Mouse (Mus musculus) kidney, postnatal 10 days (tissue): Measurements from ENCODE around the gene Lyar.

Experiments used
- DNase-seq: peaks from one replicate; pipeline ENCODE4 v3.0.0; 2021; ENCODE audit warnings: mixed read lengths

Lyar gene

GRCm38 (mm10) chr5:38256551-38256950 lies 36.3 kb downstream of the Lyar start:
- peak; percentile 0 for DNase-seq

DNA sequence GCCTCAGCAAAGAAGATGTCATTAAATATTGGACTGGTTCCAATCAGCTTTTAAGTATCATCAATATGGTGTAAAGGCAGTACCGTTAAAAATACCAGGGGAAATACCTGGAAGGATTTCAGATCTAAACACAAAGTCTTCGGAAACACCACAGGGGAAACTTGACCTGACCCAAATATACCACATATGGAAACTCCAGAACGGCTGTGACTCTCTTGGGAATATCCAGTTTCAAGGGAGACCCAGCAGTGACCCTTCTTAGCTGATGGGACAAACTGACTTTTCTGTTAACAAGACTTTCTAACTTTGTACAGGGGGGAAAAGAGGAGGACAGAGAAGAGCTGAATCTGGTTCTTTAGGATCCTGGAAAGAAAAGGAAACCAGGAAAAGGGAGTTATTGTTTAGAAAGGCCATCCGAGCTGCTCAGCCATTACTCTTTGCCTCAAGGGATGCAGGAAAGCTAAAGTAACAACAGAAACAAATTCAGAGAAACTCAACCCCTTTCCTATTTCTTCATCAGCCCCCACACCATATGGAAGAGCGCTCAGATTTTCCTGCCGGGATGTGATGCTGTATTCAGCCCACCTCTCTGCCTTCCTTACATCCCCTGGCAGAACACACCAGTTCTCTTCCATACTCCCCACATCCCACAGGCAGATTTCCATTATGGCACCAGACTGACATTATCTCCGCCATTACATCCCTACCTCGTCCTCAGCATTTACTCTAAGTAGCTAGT lies 37.9 kb downstream of the Lyar start:
- no peak for DNase-seq

GRCm38 (mm10) chr5:38258773-38259146 lies 38.5 kb downstream of the Lyar start:
- peak; percentile 2 for DNase-seq

- DNase-seq = no peak
These were observed 39.3 kb downstream of the Lyar start for GRCm38 (mm10) chr5:38259455-38260106.

DNA sequence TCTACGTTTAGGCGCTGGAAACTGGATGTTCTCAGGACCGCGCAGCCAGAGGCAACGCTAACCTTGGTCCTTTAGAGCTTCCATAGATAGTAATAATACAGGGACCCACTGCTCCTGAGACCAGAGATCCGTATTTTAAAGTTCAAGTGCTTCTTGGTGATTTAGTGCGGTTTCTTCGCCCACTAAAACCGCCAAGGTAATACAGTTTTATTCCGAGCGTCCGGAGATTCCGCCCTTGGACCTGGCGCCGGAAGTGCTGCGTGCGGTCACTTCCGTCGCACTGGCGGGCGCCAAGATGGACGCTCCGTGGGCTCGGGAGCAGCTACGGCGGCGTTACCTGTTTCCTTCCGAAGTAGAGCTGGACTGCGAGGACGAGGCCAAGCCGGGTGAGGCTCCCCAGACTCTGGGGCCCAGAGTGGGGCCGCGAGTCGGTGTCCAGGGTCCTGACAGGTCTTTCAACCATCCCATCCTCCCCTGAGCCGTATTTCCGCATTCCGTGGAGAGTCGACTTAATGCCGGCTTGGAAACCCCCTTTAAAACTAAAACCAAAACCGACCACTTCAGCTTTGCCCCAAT lies 39.9 kb downstream of the Lyar start, which contains the start of gene Tmem128:
Gene Tmem128 (plus strand): TSS at position 79 of the 576 bp plus-strand sequence.
- peak; percentile 78 for DNase-seq

DNA sequence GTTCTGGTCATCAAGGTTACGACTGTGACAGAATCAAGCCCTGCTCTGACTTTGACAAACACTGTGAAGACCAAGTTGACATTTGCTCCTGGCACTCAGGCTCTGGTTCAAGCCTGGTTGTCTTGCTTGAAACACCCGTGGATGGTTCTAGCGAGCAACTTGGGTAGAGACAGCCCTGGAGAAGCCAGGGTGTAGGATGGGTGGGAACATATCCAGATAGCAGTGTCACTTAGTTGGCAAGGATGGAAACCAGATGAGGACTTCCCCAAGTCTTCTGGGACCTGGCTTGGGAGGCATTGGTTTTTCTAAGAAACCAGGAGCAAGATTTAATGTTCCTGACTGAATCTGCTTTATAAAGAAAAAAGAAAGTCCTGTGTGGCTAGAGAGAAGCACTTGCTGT lies 50.7 kb downstream of the Lyar start:
- no peak for DNase-seq

DNA sequence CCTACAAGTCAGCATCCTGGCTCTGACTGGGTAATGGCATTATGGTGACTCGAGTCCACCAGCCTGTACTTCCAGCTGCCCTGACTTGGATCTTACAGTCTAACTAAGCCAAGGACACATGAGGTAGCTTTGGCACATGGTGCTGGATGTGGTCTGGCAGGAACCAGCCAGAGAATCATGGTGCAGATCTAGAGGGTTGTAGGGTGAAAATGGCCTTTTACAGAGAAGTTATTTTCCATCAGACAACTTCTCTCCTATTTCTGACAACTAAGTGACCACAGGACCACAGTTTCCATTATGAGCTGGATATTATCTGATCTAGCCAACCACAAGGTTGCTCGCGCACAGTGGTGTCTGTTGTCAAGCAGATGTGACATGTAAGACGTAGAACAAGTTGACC lies 53.6 kb downstream of the Lyar start:
- no peak for DNase-seq

GRCm38 (mm10) chr5:38275771-38276170 lies 55.5 kb downstream of the Lyar start, which contains the start of gene Otop1:
Gene Otop1, plus strand, starts transcription at chr5:38275972.
- no peak for DNase-seq

- DNase-seq = no peak
These were observed 56.2 kb downstream of the Lyar start for GRCm38 (mm10) chr5:38276451-38276850.

GRCm38 (mm10) chr5:38277098-38277866 lies 57.0 kb downstream of the Lyar start:
- no peak for DNase-seq

DNA sequence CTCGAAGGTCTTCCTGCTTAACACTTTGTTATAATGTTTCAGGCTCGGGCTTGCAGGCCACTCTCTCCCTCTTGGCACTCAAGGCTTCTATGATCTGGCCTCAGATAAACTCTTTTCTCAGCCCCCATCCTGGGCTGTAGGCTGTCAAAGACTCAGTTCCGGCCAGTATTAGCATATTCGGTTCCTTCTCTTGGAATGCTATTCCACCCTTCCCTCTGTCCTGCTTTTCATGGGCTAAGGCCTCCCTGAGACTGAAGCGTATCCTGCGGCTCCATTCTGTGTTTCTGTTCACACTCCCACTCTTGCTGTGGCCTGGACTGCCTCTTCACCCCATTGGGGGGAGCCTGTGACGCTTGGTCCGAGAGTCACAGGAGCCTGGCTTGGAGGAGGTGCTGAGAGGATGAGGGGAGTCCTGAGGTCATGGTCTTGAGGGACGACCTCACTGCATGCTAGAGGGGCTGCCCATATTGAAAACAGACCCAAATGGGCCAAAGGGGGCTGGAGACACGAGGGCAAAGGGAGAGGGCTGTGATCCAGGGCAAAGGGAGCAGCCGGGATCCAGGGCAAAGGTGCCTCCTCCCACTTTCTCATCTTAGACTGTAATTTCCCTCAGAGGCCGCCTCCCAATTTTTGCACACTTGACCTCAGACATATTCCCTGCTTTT lies 57.8 kb downstream of the Lyar start:
- DNase-seq = no peak

DNA sequence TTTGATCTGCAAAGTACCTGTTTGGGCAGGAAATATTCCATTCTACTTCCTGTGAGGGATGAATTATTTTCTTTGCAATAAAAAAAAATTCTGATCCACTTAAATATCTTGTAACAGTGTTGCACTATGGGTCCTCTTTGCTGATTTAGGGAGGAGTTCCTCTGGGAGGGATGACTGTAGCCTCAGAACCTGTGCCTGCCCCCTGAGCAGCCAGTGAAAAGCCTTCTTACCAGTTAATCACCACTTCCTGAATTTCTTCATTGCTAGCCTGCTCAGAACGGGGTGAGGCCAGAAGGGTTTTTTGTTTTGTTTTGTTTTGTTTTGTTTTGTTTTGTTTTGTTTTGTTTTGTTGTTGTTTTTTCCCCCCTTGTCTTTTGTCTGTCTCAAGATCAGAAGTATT lies 59.8 kb downstream of the Lyar start:
- DNase-seq = no peak
